Mouse (Mus musculus) bone marrow, adult 2 months (tissue): ENCODE data around the gene Mcm5. TPM values are rescaled to one million over a fixed set of nuclear protein-coding genes. Genes with fewer than 3 reads are reported as not detected.

Experiments
- H3K27ac ChIP-seq: fragments of 200-500 bp; 2 replicates; pipeline ENCODE4 v1.5.1; 2012; ENCODE audit warnings: low read depth, mild to moderate bottlenecking, control low read depth, inconsistent platforms, low read length; ENCODE audit not compliant: control insufficient read depth, poor library complexity, insufficient read depth
- H3K4me1 ChIP-seq: fragments of 200-500 bp; 2 replicates; pipeline ENCODE4 v1.6.1; 2011; ENCODE audit warnings: low read length; ENCODE audit not compliant: control insufficient read depth, insufficient read depth
- H3K4me3 ChIP-seq: fragments of 200-500 bp; replicated peaks from 2 replicates; pipeline ENCODE3; 2011; ENCODE audit warnings: mild to moderate bottlenecking, low read depth, low read length, control low read depth; ENCODE audit not compliant: control insufficient read depth
- CTCF ChIP-seq: fragments of 200-500 bp; IDR thresholded peaks from 2 replicates; pipeline ENCODE4 v1.5.1; 2011; ENCODE audit warnings: low read length, control low read depth; ENCODE audit not compliant: control insufficient read depth, insufficient read depth
- POLR2A ChIP-seq: fragments of 200-500 bp; IDR thresholded peaks from 2 replicates; pipeline ENCODE4 v1.6.1; 2011; ENCODE audit warnings: low read depth, mild to moderate bottlenecking, control low read depth, low read length, borderline replicate concordance; ENCODE audit not compliant: control insufficient read depth
- WGBS: fragments of 180-500 bp; shearing (Covaris S2); methylation state at CpG from one replicate; pipeline ENCODE4 v1.1.7; 2018; 5-methylcytosine and 5-hydroxymethylcytosine counted together
- polyA plus RNA-seq: library from polyadenylated mRNA; stranded (reverse); fragments of >200 nt; gene quantifications from 2 replicates; pipeline ENCODE4 v1.2.4, GENCODE M21; 2011; ENCODE audit warnings: low replicate concordance; ENCODE audit not compliant: missing spikeins, insufficient read depth, insufficient read length

Gene Mcm5
- 115 and 116 TPM in 2 replicates for polyA plus RNA-seq

DNA sequence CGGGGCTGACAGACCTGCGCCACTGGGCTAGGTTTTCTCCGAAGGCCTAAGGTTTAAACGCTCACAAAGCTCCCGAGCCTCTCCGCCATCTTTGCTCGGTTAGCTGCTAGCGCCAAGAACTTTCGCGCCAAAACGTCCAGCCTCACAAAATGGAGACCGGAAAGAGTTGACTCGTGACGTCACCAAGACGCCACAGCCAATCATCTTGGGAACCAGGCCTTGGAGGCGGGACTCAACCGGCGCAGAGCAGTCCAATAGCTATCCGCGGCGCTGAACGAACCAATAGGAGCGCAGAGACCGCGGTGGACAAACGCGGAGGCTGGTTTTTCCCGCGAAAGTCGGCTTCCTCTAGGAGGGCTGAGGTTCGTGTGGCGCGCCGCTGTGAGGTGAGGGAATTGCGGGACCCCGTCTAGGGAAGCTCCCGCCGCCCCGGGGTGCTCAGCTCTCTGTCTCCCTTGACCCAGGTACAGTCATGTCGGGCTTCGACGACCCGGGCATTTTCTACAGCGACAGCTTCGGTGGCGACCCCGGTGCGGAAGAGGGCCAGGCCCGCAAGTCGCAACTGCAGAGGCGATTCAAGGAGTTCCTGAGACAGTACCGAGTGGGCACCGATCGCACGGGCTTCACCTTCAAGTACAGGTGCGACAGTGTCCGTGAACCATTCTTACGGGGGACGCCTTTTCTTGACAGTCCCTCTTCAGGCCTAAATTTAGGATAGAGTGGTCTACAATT lies at the start of gene Mcm5:
Mcm5 (plus strand) TSS at position 334 of the 732 bp plus-strand sequence.
- Histone ChIP-seq H3K4me3 (peak within 1 kb of the TSS; percentile 91), H3K27ac (peak within 1 kb of the TSS; percentile 58), H3K4me1 (peaks cover 3% of the 10 kb centered on the region; the same call in 1 of the 2 replicates)
- TF ChIP-seq POLR2A = peak; percentile 45; the same call in 1 of the 2 replicates
- TF ChIP-seq CTCF = no peak
- WGBS = under 1% methylated on average over 59 of the region's 59 CpGs

DNA sequence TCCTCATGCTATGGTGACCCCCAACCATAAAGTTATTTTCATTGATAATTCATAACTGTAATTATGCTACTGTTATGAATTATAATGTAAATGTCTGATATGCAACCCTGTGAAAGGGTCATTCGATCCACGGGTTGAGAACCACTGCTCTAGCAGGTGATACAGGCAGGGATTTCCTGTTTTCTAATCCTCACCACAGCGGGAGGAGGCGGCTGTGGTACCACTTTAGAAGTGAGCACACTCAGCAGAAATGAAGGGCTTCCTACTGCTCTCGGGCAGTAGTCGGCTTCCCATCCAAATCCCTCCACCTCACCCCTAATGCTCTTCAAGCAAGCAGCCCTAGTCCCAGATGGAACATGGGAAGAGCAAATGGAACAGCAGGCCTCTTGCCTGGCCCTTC lies 49.3 kb upstream of the Mcm5 start:
- Histone ChIP-seq H3K4me1 (peaks cover 8% of the 10 kb centered on the region; the same call in 1 of the 2 replicates), H3K4me3 (no peak overlapping the region), H3K27ac (no peak overlapping the region)
- 27% methylated on average over 6 of the region's 6 CpGs for WGBS
- TF ChIP-seq CTCF (no peak), POLR2A (no peak)

- Histone ChIP-seq H3K27ac (no peak overlapping the region), H3K4me3 (no peak overlapping the region), H3K4me1 (peaks cover 8% of the 10 kb centered on the region; the same call in 1 of the 2 replicates)
- 84% methylated on average over 2 of the region's 2 CpGs for WGBS
- TF ChIP-seq POLR2A (no peak), CTCF (no peak)
These were observed 48.6 kb upstream of the Mcm5 start for GRCm38 (mm10) chr8:75060815-75061214.

DNA sequence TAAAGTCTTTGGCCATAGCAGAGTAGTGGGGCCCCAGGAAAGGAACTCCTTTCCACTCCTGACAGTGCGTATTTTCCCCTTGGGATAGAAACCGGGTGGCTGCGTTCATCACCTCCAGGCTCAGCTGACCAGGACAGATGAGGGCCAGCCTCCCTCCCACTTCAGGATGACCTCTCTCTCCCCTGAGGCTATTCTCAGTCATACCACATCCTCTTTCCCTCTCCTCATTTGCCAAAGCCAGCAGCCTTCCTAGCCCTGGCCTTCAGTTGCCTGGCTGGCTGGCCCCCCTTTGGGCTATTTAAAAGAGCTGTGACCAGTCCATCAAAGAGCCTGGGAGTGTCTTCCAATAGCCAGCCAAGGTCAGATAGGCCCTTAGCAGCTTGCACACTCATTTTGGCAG lies 46.1 kb upstream of the Mcm5 start:
- H3K4me3 ChIP-seq = no peak overlapping the region
- WGBS = 67% methylated on average over 3 of the region's 3 CpGs
- H3K4me1 ChIP-seq = peaks cover 7% of the 10 kb centered on the region; the same call in 1 of the 2 replicates
- TF ChIP-seq CTCF (no peak), POLR2A (no peak)
- peak overlapping the region; percentile 29 for H3K27ac ChIP-seq

- 88% methylated on average over 3 of the region's 3 CpGs for WGBS
- peaks cover 7% of the 10 kb centered on the region; the same call in 1 of the 2 replicates for H3K4me1 ChIP-seq
- TF ChIP-seq CTCF (no peak), POLR2A (no peak)
- H3K27ac ChIP-seq = no peak overlapping the region
- no peak overlapping the region for H3K4me3 ChIP-seq
These were observed 44.6 kb upstream of the Mcm5 start for GRCm38 (mm10) chr8:75064790-75065189.

DNA sequence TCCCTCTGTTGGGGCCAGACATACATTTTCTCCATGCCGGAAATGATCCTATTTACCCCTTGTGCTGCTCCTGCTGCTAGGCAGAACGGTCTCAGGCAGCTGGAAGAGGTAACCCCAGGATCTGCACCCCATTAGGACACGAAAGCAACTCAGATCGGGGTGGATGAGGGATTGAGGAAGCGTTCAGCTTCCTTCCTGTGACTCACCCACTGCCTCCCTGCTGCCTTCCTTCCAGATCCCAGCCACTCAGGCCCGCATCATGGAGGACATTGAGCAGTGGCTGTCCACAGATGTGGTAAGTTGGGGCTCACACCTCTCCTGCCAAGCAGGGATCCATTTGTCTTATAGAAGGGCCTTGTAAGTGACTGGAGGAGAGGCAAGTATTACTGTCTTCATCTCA lies 42.1 kb upstream of the Mcm5 start:
- Histone ChIP-seq H3K4me1 (peaks cover 7% of the 10 kb centered on the region; the same call in 1 of the 2 replicates), H3K4me3 (no peak overlapping the region), H3K27ac (peak overlapping the region; percentile 38)
- WGBS = 41% methylated on average over 6 of the region's 6 CpGs
- TF ChIP-seq CTCF (no peak), POLR2A (no peak)

DNA sequence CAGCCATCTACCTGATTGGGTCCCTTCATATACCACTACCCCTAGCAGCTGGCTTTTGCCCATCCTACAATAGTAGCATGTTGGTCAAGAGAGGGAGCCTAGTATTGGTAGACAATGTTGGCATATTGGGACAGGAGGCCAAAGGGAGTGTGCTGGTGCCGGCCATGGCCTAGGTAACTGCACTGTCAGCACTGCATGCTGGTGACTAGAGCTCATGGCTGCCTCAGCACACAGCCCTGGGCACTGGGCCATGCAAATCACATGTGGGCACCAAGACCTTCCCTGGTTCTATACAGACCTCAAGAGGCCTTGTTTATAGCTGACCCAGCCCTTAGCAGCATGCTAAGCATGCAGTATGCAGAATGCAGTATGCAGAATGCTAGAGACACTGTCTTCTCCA lies 39.1 kb upstream of the Mcm5 start:
- H3K4me1 ChIP-seq = peaks cover 6% of the 10 kb centered on the region; the same call in 1 of the 2 replicates
- no peak overlapping the region for H3K4me3 ChIP-seq
- 83% methylated on average over 1 of the region's 1 CpGs for WGBS
- TF ChIP-seq CTCF = no peak
- H3K27ac ChIP-seq = no peak overlapping the region

- no peak overlapping the region for H3K27ac ChIP-seq
- no peak overlapping the region for H3K4me3 ChIP-seq
- peaks cover 5% of the 10 kb centered on the region; the same call in 1 of the 2 replicates for H3K4me1 ChIP-seq
- no peak for TF ChIP-seq POLR2A
- TF ChIP-seq CTCF = peak; percentile 97
- WGBS = 20% methylated on average over 4 of the region's 4 CpGs
These were observed 37.6 kb upstream of the Mcm5 start for GRCm38 (mm10) chr8:75071627-75072346.
